Mouse (Mus musculus) common myeloid progenitor, adult 5-6 weeks (primary cell): ENCODE measurements at regions not wholly inside any gene's neighbourhood (a gene's known extent, or its start where the extent isn't known, plus 50 kb on each side); places are given as distances from the start of the nearest gene placed in this dataset.

Experiments used
- ATAC-seq: replicated peaks from 2 replicates; pipeline ENCODE4 v1.8.0; 2016; ENCODE audit warnings: low read depth, mild to moderate bottlenecking, moderate TSS enrichment, inconsistent platforms; ENCODE audit not compliant: poor library complexity, severe bottlenecking

GRCm38 (mm10) chr6:95179993-95180392, 63.0 kb downstream of the Kbtbd8 start:
- no peak for ATAC-seq

GRCm38 (mm10) chr6:95182238-95182637, 65.2 kb downstream of the Kbtbd8 start:
- no peak for ATAC-seq

DNA sequence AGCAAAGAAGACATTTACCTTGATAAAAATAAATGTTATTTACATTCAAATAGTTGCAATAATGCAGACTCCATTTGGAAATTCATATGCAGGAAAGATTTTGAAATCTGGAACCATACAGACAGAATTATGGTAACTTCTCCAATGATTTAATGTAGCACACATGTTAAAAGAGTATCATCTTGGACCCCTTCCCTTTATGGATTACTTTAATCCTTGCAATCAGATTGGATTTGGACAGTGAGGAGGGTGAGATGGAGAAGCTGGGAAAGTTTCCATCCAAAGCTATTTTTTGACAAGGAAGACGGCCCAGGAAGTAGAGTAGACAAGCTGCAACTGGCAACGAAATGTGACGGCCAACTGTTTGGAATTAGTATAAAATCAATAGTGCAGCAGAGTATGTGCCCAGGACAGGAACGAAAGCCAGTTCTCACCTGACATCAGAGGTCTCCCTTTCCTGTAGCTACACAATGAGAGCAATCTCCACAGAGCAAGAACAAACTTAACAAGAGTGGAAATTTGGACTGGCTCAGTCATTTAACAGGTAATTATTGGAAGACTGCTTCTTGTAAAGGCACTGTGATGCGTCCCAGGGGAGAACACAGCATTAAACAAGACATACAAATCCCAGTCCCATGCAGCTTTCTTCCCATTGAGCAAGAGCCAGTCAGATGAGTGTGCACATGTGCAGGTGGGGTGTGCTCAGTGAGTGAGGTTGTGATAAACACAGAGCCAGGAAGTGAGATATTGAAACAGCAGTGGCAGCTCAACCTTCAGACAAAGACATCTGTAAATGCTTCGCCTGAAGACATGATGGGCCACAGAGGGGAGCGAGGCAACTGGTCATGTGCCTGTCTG, 68.3 kb downstream of the Kbtbd8 start:
- ATAC-seq, result no peak

GRCm38 (mm10) chr6:95196631-95197030, 79.6 kb downstream of the Kbtbd8 start:
- ATAC-seq, result no peak

DNA sequence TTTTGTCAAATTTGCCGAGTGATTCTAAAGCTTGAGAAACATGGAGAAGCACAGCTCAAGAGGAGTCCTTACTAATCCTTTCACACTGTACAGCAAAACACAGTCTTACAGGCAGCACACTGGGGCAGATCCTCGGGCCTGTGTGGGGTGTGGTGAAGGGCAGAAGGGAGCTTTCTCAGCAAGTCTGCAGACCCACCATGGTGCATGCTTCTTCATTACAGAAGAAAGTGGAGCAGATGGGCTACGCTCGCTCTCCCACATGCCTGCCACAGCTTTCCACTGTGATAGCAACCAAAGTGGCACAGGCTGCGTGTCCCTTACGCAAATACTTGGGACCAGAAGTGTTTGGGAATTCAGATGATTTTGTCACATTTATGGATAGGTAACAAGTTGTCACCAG, 81.6 kb downstream of the Kbtbd8 start:
- no peak for ATAC-seq

GRCm38 (mm10) chr6:95202291-95202790, 85.3 kb downstream of the Kbtbd8 start:
- ATAC-seq, result no peak

GRCm38 (mm10) chr6:95202978-95203377, 85.9 kb downstream of the Kbtbd8 start:
- no peak for ATAC-seq

GRCm38 (mm10) chr6:95204231-95204630, 87.2 kb downstream of the Kbtbd8 start:
- no peak for ATAC-seq

DNA sequence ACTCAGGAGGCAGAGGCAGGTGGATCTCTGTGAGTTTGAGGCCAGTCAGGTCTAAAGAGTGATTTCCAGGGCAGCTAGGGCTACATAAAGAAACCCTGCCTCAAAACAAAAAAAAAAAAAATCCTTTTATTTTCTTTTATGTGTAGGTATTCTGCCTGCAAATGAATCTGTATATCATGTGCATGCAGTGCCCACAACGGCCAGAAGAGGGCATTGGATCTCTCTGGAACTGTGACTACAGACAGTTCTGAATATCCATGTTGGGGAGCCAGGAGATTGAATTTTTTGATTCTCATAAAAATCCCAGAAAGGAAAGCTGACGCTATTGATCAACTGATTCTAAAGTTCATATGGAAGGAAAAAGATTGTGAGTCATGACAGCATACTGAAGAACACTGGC, 90.0 kb downstream of the Kbtbd8 start:
- 0 out of 2 replicates have a peak, but pooled peaks have one; percentile 47 for ATAC-seq

DNA sequence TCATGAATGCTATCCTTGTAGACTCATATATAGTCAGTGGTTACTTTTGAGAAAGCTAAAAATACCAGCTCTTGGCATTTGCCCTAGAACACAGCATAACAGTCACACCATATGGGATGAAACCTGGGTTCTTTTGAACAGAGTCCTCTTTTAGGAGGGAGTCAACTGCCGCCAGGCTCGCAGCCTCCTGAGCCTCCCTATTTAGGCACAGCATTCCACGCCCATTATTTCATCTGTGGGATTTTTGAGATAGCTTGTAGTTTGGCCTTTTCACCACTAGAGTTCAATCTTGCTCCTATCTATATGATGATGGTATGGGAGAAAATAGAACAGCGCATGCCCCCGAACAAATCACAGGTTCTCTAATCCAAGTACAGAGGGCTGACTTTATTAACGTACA, 100.4 kb downstream of the Kbtbd8 start:
- peak; percentile 62; the same call in 1 of the 2 replicates for ATAC-seq

- no peak for ATAC-seq
Observed at GRCm38 (mm10) chr6:95218830-95219229, 101.8 kb downstream of the Kbtbd8 start.

DNA sequence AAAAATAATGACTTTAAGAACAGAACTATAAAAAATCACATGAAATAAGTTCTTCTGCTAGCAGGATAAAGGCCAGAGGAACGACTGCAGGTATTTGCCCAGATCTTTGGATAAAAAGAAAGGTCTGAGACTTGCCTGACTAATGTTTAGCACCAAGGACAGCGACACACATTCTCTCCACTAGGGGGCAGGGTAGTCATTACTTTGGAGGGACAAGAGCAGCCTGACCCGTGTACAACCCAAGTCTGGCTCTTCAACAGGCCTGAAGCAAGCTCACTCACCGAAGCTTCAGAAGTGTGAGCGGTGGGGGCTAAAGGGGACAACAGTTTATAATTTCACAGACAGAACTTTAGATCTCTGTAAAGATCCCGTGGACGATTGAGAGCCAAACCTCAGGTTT, 98.4 kb upstream of the Gm10234 start:
- peak; percentile 95 for ATAC-seq

- no peak for ATAC-seq
Observed at GRCm38 (mm10) chr6:95229885-95230284, 92.0 kb upstream of the Gm10234 start.

- ATAC-seq, result no peak
Observed at GRCm38 (mm10) chr6:95234712-95235111, 87.2 kb upstream of the Gm10234 start.

- ATAC-seq, result no peak
Observed at GRCm38 (mm10) chr6:95243657-95244056, 78.3 kb upstream of the Gm10234 start.

DNA sequence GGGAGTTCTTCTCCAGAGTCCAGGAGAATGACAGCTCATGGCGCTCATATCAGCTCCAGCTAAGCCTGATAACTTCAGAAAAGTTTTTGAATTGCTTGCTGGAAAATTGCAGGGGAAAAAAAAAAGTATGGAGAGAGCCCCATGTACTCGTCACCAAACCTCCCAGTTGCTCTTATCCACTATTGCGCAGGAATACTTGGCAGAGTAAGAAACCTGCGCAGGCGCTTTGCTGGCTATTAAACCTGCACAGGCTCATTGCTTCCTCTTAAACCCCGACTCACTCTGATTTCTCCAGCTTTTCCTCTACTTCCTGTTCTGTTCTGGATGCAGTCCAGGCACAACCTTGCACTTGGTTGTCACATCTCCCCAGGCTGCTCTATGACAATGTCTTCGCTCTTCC, 77.0 kb upstream of the Gm10234 start:
- no peak for ATAC-seq

DNA sequence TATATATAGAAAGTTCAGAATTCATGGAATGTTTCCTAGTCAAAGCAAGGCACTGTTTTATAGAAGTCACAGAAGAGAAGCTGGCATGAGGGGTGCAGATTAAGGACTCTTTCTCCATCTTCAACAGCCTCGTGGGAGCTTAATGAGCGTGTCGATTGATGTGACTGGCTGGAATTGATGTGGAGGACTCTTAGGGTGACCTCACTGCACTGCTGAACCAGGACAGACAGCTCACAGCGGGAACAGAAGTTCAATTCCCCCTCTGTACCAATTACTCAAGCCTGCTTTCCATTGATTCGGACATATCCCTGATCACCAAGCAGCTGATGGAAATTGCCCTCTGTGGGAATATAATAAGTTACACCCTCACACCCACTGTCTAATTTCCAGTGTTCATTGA, 65.6 kb upstream of the Gm10234 start:
- no peak for ATAC-seq

GRCm38 (mm10) chr6:95261001-95261400, 60.9 kb upstream of the Gm10234 start:
- no peak for ATAC-seq

GRCm38 (mm10) chr6:95264011-95264869, 57.7 kb upstream of the Gm10234 start:
- no peak for ATAC-seq

- ATAC-seq, result no peak
Observed at GRCm38 (mm10) chr6:95269524-95269923, 52.4 kb upstream of the Gm10234 start.
